ENCODE assay signal across 8 mouse cellular contexts in genomic region chr15:95848493-95849064, GRCm38 (mm10). TPM values are rescaled to one million over a fixed set of nuclear protein-coding genes. Genes with fewer than 3 reads are reported as not detected.
A peak's percentile ranks its signal among the peaks of the same experiment; 100 is the strongest.
DNase-seq lines count a peak whose midpoint lies in the region; ATAC-seq lines count a peak whose summit lies in the region.
"Had no signal": no experiment of that assay in that cellular context is flagged by ENCODE, and none has a peak within 500 bp of the region (broad histone marks: within the 10 kb centered on the region; RNA-seq: fewer than 3 reads in every experiment).

No protein-coding gene starts in this region.

- H3K36me3 ChIP-seq in lung, embryonic 16.5 days (ENCODE audit: control insufficient read depth, insufficient read depth, low read length) = no peaks in the 10 kb centered on the region
- H3K36me3 ChIP-seq in forebrain, embryonic 12.5 days (replicated peaks) = no peaks in the 10 kb centered on the region

- ATAC-seq in lung, embryonic 16.5 days (ENCODE audit: low read depth) = peak; percentile 24; the same call in 1 of the 2 replicates
- ATAC-seq in forebrain, embryonic 12.5 days (ENCODE audit: low FRiP score) = no peak

- H3K27me3 ChIP-seq in lung, embryonic 16.5 days (ENCODE audit: control insufficient read depth, insufficient read depth, low read depth, low read length) = no peaks in the 10 kb centered on the region
- H3K27me3 ChIP-seq in forebrain, embryonic 12.5 days = no peaks in the 10 kb centered on the region

- H3K27ac ChIP-seq in lung, embryonic 16.5 days (ENCODE audit: low read length) = no peak overlapping the region
- H3K27ac ChIP-seq in forebrain, embryonic 12.5 days = no peak overlapping the region

- no peaks in the 10 kb centered on the region for H3K9me3 ChIP-seq in lung, embryonic 16.5 days (ENCODE audit: control insufficient read depth, low read length)
- H3K9me3 ChIP-seq in forebrain, embryonic 12.5 days = no peaks in the 10 kb centered on the region

- 42% methylated on average over 6 of the region's 6 CpGs for WGBS in lung, embryonic 16.5 days
- 77% methylated on average over 6 of the region's 6 CpGs for WGBS in forebrain, embryonic 12.5 days

- no peak overlapping the region for H3K9ac ChIP-seq in lung, embryonic 16.5 days (ENCODE audit: low read length)
- no peak overlapping the region for H3K9ac ChIP-seq in forebrain, embryonic 12.5 days

- no peak overlapping the region for H3K4me3 ChIP-seq in lung, embryonic 16.5 days (ENCODE audit: low read length)
- H3K4me3 ChIP-seq in forebrain, embryonic 12.5 days (replicated peaks) = no peak overlapping the region

- no peak overlapping the region for H3K4me2 ChIP-seq in lung, embryonic 16.5 days (ENCODE audit: low read depth, low read length)
- no peak overlapping the region for H3K4me2 ChIP-seq in forebrain, embryonic 12.5 days

- peaks cover 10% of the 10 kb centered on the region for H3K4me1 ChIP-seq in lung, embryonic 16.5 days (replicated peaks; ENCODE audit: control insufficient read depth, insufficient read depth, low read length)
- H3K4me1 ChIP-seq in forebrain, embryonic 12.5 days = peaks cover 7% of the 10 kb centered on the region

- no peak for DNase-seq in lung, postnatal 10 days
- DNase-seq in c-Kit-positive CD71-positive TER-119-positive erythroid progenitor cells, embryonic 14.5 days (ENCODE audit: low spot score) = peak; percentile 40
- DNase-seq in kidney, postnatal 14 days = peak; percentile 58
- DNase-seq in spleen, postnatal 36 days (ENCODE audit: low spot score in 2 of 2) = peak; percentile 69 to 74
- no peak for DNase-seq in cerebellum, adult 11 months
- DNase-seq: layer of hippocampus, postnatal 36 days had no signal

RNA-seq across cellular contexts. Expression of gene Ano6, which starts 57.9 kb away (rescaled TPM):
- polyA plus RNA-seq in lung, embryonic 16.5 days (2015; fragmentation: Nextera tagmentation; extraction: Ambion mirVana) = 50.8 and 53.2 TPM in 2 replicates
- 34.6 and 36.3 TPM in 2 replicates for polyA plus RNA-seq in forebrain, embryonic 12.5 days (2016; fragmentation: Nextera tagmentation; extraction: Ambion mirVana)

Comparison
In these comparisons a context has a peak if more than half of its experiments do, and no peak if none do; other contexts are left out.
1. DNase-seq: peak in c-Kit-positive CD71-positive TER-119-positive erythroid progenitor cells, embryonic 14.5 days (single experiment), kidney, postnatal 14 days (single experiment) and spleen, postnatal 36 days (2 of 2); none in lung, postnatal 10 days (single experiment) and cerebellum, adult 11 months (single experiment).